Mouse (Mus musculus) cerebellum, adult (tissue): ENCODE results near the gene Pde4d.
A peak's percentile ranks its signal among the peaks of the same experiment; 100 is the strongest.

Experiments used
- ATAC-seq: cut with Nextera tagmentation; 2 replicates; pipeline ENCODE4 v1.9.2; 2017; ENCODE audit warnings: mild to moderate bottlenecking, moderate library complexity, mixed read lengths; ENCODE audit not compliant: insufficient number of reproducible peaks, low FRiP score, low TSS enrichment

Pde4d gene

DNA sequence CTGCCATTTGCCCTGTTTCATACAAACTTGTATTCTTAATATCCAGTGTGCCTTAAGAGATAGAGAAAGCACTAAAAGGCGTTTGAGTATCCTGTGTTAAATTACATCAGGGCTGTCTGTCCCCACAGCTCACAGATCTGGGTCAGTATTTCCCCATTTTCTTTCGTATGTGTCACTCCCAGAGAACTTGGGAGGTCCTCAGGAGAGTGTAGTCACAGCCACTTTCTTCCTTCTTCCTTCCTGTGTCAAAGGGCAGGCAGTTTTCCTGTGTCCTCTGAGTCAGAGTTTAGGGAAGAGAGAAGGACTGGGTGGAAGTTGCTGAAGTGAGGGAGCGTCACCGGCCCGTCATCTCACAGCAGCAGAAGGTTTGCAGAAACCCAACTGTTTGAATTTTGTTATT, 103.2 kb downstream of the Pde4d start:
- no peak for ATAC-seq

DNA sequence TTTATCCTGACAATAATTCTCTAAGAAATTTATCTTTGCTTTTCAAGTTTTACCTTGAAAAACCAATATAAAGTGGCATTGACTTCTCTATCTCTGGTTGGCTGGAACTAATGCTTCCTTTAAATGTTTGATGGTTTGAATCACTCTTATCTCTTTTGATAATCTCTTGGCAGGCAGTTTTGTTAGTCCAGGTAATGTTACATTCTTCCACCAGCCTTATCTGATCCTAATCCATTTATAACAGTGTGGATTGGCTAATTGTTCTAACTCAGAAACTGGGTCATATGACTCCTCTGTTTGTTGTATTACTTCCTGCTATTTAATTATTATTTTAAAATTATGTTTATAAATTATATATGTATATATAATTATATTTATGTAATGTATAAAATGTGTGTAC, 105.2 kb downstream of the Pde4d start:
- ATAC-seq, result no peak

DNA sequence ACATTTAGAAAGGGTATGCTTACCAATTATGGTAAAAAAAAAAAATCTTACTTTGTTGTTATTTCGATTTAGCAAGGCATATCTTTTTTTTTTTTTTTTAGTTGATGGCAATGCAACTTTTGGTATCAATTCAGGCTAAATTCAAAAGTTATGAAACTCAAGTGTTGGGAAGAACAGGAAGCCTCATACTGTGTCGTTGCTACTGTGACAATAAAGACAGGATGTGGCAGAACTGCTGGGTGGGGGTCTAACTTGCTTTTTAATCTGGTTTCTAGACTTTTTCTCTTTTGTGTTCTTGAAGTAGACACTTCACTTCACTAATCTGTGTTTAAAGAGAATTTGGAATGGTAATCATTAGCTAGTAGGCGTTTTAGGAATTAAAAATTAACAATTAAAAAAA, 147.2 kb downstream of the Pde4d start:
- no peak for ATAC-seq

DNA sequence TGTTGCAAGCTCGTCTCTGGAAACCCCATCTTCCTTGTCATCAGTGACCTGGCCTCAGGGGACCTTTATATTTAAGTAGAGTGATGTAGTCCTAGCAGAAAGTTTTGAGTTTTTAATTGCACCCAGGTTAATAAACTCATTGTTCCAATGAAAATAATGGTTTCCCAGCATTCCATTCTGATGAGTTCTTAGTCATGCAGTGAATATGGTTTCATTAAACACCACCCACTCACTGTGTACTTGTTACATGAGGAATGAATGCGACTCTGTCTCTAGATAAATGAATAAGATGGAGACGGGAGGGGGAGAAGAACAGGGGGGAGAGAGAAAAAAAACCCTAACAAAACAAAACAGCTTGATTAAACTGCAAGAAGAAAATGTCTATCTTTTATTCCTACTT, 148.9 kb downstream of the Pde4d start:
- no peak for ATAC-seq

DNA sequence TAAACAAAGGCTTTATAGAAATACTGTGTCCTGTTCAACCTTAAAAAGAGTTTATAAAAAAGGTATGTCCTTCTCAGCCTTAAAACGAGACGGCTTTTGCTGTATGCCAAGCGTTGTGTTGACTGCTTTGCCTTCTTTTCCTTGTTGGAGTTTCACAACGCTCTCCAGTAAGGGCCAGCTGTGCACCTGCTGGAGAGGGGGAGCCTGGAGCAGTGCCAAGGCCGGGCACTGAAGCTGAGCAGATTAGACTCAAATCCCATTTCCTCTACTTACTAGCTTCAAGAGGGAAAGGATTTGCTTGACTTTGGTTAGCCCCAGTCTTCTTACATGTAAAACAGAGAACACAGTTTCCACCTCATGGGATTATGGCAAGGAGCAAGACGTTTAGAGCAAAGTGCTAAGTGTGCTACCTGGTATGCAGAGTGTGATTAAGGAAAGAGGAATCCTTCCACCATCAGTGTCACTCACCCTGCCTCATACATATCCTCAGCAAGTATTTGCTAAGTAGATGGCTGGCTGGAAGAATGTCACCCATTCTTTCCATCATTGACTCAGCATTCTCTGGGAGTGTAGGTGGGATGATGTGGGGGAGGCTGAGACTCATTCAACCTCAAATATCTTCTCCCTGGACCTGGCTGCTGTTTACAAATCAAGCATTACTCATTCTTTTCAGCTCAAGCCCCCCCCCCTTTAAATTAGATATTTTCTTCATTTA, 149.6 kb downstream of the Pde4d start:
- ATAC-seq, result no peak

DNA sequence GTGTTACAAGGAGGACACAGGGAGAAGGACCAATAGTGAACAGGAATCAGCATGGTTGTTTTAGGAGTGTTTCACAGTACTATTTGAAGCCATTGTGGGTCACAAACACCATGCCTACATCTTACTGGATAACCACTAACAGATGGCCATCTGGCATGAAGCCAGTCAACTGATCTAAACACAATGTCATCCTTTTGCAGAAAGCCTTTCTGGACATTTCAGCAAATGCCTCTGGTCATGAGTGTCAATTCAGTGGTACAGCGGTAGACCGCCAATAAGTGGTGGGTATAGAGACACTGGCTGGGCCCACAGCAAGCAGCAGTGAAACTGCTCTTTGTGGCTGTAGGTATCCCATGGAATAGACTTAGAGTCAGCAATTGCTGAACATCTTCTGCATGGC, 151.3 kb downstream of the Pde4d start:
- ATAC-seq, result 0 out of 2 replicates have a peak, but pooled peaks have one; percentile 40

DNA sequence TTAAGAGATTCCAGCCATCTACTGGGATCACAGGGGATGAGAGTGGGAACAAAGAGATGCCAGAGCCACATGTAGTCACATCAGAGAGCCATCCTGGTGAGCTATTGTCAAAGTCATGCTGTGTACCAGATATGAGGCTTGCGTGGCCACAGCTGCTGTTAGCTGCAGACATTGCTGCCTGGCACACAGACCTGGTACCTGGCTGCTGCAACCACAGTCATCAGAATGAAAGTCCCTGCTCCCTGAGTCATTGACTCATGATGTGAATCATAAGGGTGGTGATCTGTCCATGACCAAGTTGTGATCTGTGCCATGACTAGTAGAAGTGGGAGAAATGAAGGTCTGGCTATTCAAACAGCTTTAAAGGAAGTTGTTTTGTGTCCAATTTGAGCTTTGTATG, 153.8 kb downstream of the Pde4d start:
- no peak for ATAC-seq

DNA sequence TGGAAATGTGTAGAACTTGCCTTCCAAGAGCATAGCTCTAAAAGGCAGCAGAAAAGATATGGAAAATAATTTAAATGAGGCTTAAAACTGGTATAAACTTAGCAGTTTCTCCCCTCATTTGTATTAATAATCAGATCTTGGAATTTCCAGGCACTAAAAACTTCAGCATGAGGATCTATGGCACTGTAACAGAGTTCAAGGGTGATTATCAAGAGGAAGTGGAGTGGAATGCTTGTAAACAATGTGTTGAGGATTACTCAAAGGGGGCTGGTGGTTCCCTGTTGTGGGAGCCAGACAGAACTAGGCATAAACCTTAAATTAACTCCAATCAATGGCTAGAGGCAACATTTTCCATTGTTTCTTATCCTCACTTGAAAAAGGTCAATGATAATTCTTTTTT, 154.5 kb downstream of the Pde4d start:
- no peak for ATAC-seq

DNA sequence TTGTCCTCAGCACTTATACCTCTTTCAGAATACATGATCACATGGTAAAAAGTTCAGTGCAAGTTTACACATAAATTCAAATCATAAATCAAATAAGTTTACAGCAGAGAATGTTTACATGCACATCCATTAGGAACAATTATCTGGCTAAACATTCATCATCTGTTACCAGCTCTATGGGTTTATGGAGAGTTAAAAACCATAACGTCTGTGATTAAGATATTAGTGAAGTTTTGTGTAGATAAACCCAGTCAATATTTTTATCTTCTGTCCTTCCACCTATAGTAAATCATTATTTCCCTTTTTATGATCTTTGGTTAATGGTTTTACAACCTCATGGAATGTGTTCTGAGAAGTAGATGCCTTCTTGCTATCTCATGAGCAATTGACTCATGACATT, 168.5 kb downstream of the Pde4d start:
- ATAC-seq, result no peak

DNA sequence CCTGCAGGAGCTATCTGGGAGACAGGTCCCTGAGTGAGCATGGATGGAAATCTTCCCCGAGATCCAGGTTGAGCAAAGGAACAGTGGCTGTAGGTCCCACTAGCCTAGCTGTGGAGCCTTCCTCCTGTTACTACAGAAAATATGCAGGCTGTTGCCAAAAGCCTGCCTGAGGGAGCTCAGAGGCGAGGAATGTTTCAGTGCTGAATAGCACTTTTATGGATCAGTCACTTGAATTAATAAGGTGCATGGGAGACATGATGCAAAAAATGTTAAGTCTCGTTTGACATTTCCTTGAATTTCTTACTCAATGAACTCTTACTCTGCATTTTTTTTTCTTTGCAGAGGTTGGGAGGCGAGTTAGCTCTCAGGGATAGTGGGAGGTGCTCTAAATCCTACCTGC, 172.9 kb downstream of the Pde4d start:
- ATAC-seq, result no peak

DNA sequence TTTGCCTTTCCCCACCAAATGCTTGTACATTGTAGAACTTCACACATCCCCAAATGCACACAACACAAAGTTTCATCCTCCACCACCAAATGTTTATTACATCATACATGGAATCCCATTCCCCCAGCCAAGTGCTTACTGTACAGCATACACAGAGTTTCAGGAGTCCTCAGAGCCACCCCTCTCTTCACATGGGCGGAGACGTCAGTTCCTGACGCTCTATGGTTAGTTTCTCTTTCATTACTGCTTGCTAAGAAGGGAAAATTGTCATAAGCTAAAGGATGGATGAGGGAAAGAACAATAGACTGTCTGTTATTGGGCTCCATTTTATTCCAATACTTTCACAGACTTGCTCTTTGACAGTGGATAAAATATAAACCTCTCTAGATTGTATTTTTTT, 174.2 kb downstream of the Pde4d start:
- ATAC-seq, result no peak

DNA sequence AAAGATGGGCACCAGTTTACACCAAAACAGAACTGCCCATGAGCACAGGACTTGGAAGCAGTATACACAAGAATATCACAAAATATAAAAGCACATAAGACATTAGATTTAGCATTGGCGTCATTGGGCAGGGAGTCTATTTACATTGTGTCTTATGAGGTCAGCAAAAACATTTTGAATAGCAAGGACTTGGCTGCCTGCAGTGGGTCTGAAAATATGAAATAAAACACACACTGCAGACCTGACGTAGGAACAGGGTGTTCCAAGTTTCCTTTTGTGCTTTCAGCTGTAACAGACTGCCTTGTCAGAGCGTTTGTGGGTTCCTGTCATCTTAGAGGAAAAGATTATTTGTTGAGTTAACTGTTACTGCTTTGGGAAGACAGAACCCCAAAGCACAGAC, 176.4 kb downstream of the Pde4d start:
- no peak for ATAC-seq

DNA sequence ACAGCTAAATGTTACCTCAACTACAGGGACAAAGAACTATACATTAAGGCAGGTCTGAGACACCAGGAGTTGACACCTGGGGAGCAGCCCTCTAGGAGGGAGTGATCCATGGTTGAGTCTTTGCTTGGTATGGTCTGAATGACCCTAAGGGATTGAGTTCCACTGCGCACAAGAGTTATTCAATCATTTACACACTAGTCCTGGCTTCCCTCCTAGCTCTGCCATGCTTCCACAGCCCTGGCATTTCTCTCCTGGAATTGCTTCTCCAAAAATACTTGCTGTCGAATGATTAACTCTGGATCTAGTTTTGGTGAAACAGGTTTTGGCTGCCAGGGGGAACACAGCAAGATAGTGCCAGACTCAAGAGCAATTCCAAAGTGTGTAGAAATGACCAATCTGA, 178.8 kb downstream of the Pde4d start:
- ATAC-seq, result no peak

DNA sequence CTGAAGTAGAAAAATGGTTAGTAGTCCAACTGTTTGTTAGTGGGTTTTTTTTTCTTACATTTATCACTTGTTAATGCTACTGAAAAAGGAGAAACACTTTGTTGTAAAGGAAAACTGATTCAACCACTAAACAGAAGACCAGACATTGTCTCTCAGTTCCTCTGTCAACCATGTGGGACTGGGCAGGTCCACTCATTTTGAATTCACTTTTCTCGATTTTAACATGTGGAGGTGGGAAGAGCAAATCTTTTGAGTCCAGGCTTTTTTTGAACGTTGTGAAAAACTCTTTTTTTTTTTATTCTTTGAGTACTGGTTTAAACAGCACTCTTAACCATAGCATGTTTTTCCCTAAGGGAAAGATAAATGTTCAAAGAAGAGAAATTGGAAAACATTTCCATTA, 180.8 kb downstream of the Pde4d start:
- no peak for ATAC-seq

DNA sequence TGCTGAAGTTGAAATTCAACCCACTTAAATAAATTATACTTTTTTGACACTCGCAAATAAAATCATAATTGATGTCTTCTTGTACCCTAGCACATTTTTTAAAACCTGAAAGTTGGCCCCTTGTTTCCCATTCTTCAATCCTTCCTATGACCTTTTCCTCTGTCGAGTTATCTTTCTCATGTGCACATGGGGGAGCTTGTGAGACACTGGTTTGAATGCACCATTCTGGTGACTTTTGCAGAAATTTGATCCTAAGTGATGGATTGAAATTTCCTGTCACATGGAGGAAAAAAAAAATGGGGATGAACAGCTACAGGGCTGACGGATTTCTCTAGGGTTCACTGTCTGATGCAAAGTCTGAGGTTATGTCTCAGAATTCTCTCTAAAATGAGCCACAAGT, 181.5 kb downstream of the Pde4d start:
- ATAC-seq, result no peak; the same call in 1 of the 2 replicates

DNA sequence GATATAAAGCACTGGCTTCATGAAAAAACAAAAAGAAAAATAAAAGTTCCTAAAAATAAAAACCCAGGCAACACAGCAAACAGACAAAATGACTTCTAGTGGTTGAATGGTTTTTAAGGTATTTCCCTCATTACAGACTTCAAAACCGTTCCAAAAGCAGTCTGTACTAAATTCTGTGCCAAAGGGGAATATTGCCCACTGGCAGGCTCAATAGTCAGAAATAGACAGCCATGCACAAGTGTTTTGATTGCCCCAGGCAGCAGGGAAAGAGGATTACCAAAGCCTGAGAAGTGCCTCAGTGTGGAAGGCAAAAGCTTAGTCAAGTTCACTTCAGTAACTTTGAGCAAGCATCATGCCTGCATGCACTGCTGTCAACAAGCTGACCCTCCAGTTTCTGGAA, 186.8 kb downstream of the Pde4d start:
- no peak for ATAC-seq

DNA sequence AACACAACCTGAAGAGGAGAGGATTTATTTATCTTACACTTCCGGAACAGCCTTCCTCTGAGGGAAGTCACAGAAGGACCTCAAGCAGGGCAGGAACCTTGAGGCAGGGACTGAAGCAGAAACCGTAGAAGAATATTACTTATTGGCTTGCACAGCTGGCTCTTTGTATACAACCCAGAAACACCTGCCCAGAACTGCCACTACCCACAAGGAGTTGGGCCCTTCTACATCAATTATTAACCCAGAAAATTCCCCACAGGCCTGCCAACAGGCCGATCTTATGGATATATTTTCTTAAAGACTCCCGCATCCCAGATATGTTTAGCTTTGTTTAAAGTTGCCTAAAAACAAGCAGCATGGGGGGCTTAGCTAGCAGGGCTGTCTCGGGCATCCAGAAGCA, 192.5 kb downstream of the Pde4d start:
- no peak for ATAC-seq

DNA sequence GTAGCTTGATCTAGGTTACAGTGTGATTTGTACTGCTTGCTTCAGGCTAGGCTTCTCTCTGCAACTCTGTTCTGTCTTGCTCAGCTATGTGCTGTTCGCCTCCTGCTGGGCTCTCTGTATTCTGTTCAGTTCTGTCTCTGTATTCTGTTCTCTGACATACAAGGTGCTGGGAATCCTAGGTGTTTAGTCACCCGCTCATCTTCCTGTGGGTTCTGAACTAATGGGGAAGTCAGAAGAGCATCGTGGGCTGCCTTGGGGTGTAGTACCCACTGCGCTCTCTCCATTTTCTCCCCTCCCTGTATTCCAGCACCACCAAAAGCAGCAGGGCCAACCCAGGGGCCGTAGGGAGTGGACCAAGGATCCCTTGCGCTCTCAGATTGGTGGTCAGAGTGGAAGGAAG, 197.1 kb downstream of the Pde4d start:
- ATAC-seq, result no peak

DNA sequence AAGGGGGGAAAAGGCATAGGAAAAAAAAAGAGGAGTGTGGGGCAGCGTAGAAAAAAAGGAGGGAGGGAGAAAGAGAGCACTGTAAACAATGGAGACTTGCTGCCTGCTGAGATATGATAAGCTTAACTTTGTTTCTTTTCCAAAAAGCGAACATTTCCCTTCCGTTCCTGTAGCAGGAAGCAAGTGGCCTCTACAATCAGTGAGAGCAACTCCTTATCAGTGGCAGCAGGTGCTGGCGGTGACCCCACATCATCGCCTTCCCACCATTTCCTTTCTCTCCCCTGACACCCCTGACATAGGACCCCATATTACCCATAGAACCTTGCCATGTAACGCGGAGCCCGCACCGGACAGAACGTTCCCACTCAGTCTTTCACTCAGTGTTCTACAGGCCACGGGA, 197.5 kb downstream of the Pde4d start:
- no peak for ATAC-seq

DNA sequence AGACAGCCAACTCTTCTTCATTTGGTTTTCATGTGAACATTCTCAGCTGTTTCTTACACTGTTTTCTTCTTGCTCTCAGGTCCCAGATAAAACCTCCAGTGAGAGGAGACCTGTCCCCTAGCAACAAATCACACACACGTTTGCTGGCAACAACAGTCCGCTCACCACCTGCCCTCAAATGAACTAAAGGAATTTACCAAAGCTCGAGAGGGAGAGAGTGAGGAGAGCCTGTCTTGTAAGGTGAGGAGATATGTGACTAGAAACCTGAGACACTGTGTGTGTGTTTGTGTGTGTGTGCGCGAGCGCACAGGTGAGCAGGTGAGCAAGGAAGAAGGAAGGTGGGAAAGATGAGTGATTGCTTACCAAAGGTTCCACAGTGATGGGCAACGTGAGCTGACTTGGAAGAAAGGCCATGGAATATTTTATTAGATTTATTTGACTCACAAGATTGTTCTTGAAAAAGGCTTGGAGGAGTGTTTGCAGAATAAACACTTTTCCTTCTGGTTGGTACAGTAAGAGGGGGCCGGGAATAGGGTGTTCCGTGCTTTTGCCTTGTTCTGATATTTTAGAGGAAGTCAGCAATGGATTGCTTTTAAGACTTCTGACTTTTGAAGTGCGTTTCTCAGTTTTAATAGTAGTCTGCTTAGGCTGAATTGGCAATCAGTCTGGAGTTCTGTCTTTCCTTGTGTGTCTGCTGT, 204.4 kb downstream of the Pde4d start:
- ATAC-seq, result no peak

DNA sequence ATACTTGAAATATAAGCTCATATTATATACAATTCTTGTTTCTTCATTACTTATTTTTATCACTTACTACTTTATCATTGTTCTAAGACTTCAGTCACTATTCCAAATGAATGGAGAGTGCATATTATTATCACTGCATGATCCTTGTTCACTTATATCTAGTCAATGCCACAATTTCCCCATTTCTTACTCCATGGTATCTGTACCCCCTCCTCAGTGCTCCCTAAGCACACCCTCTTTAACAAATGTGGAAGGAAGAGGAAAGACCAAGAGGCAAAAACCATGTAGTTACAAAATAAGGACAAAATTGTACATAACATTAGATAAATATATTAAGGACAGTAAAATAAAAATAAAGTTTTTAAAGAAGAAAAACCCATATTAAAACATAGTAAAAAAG, 216.8 kb downstream of the Pde4d start:
- no peak for ATAC-seq

DNA sequence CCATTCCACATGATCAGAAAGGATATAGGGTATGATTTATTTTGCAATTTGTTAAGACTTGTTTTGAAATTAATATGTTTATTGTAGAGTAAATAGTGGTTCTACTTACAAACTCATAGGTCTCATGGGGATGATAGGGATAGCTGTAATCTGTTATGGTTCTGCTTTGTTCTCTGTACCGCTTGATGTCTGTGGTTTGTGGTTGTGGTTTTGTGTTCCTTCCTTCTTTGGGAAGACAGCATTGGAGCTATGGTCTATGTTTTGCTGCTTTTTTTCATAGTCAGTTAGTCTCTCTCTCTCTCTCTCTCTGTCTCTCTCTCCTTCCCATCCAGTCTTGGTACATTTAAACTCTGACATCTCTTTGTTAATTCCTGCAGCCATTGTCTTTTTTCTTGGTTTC, 217.3 kb downstream of the Pde4d start:
- ATAC-seq, result no peak
